Mouse (Mus musculus) hindbrain, embryonic 11.5 days (tissue): ENCODE results near the gene Tnfrsf23. TPM values are rescaled to one million over a fixed set of nuclear protein-coding genes. Genes with fewer than 3 reads are reported as not detected.

ENCODE experiments used
- ATAC-seq: fragments of 200-750 bp; cut with Nextera tagmentation; 2 replicates; pipeline ENCODE4 v1.8.0; 2017; ENCODE audit warnings: mild to moderate bottlenecking, moderate TSS enrichment, moderate library complexity; ENCODE audit not compliant: low FRiP score
- DNase-seq: peaks from one replicate; pipeline ENCODE4 v3.0.0-alpha.2; 2015; ENCODE audit warnings: low spot score
- H3K27ac ChIP-seq: fragments of 300-500 bp; sonication (generic); 2 replicates; pipeline ENCODE4 v1.5.1; 2014; ENCODE audit warnings: mild to moderate bottlenecking, low read depth, low read length
- H3K27me3 ChIP-seq: fragments of 300-500 bp; sonication (generic); 2 replicates; pipeline ENCODE4 v1.6.1; 2014; ENCODE audit warnings: mild to moderate bottlenecking, low read length, moderate library complexity, mixed read lengths; ENCODE audit not compliant: control insufficient read depth, insufficient read depth
- H3K36me3 ChIP-seq: fragments of 300-500 bp; sonication (generic); 2 replicates; pipeline ENCODE4 v1.6.1; 2014; ENCODE audit warnings: mild to moderate bottlenecking, low read length, moderate library complexity, mixed read lengths; ENCODE audit not compliant: control insufficient read depth, insufficient read depth
- H3K4me1 ChIP-seq: fragments of 300-500 bp; sonication (generic); replicated peaks from 2 replicates; pipeline ENCODE4 v1.6.1; 2014; ENCODE audit warnings: low read length, mixed read lengths; ENCODE audit not compliant: control insufficient read depth, insufficient read depth
- H3K4me2 ChIP-seq: fragments of 300-500 bp; sonication (generic); replicated peaks from 2 replicates; pipeline ENCODE4 v1.6.1; 2014; ENCODE audit warnings: mild to moderate bottlenecking, low read depth, low read length
- H3K4me3 ChIP-seq: fragments of 300-500 bp; sonication (generic); 2 replicates; pipeline ENCODE4 v1.5.1; 2014; ENCODE audit warnings: low read depth, low read length
- H3K9ac ChIP-seq: fragments of 300-500 bp; sonication (generic); 2 replicates; pipeline ENCODE4 v1.6.1; 2014; ENCODE audit warnings: low read depth, low read length
- H3K9me3 ChIP-seq: fragments of 300-500 bp; sonication (generic); 2 replicates; pipeline ENCODE4 v1.6.1; 2016; ENCODE audit warnings: low read length; ENCODE audit not compliant: control insufficient read depth
- WGBS: fragments of 180-500 bp; shearing (Covaris S2); extraction: QIAGEN DNeasy Blood & Tissue Kit; methylation state at CpG from one replicate; pipeline ENCODE4 v1.1.7; 2014; 5-methylcytosine and 5-hydroxymethylcytosine counted together
- polyA plus RNA-seq: library from polyadenylated mRNA; unstranded; fragments of >200 nt; fragmentation: Nextera tagmentation; extraction: Ambion mirVana; gene quantifications from 2 replicates; pipeline ENCODE4 v1.2.1, GENCODE M21; 2014

Tnfrsf23 gene
- polyA plus RNA-seq, 1 experiment from 2014 or later = 0.40 TPM

DNA sequence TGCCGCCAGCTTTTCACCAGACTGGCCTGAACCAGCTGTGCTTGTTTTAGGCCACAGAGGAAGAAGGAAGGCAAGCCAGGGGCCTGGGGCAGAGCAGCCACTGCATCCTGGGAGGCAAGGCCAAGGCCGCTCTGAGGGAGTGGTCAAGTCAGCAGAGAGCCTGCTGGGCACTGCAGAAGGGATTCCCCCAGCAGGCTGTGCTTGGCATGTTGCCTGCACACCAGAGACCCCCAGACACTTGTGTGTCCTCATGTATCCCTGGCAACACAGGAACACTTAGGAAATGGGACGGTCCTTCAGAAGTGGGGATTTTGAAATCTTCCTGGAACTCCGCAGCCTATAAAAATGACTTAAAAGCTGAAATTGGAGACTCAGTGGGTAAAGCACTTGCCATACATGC lies 26.4 kb upstream of the Tnfrsf23 start:
- no peaks in the 10 kb centered on the region for H3K27me3 ChIP-seq
- no peak for DNase-seq

DNA sequence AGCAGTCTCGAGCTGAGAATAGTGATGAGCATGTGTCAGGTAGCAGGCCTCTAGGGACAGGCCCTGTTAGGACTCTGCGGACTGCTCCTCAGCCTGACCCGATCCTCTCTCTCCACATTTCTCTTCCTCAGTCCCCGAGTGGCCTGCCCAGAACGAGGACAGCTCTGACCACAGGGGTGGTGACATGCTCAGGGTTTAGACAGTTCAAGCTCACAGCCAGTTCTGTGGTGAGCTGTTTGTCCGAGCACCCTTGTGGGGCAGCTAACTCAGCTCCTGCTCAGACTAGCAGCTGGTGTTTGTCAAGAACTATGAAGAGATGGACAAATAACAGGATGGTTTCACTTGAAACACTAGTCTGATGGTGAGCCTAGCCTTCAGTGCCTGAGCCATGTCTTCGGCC lies 25.7 kb upstream of the Tnfrsf23 start:
- no peak for ATAC-seq
- Histone ChIP-seq H3K36me3 (no peaks in the 10 kb centered on the region), H3K27ac (no peak overlapping the region), H3K4me1 (no peaks in the 10 kb centered on the region), H3K4me2 (no peak overlapping the region), H3K9me3 (no peaks in the 10 kb centered on the region), H3K9ac (no peak overlapping the region), H3K27me3 (no peaks in the 10 kb centered on the region), H3K4me3 (no peak overlapping the region)
- no peak for DNase-seq
- 64% methylated on average over 7 of the region's 7 CpGs for WGBS

More for the DNA sequence above, 26.4 kb upstream of the Tnfrsf23 start:
- H3K4me2 ChIP-seq = no peak overlapping the region
- no peak overlapping the region for H3K4me3 ChIP-seq
- no peaks in the 10 kb centered on the region for H3K9me3 ChIP-seq
- H3K27ac ChIP-seq = no peak overlapping the region
- H3K9ac ChIP-seq = no peak overlapping the region
- no peaks in the 10 kb centered on the region for H3K4me1 ChIP-seq
- no peak for ATAC-seq
- H3K36me3 ChIP-seq = no peaks in the 10 kb centered on the region
- WGBS = 84% methylated on average over 4 of the region's 4 CpGs

DNA sequence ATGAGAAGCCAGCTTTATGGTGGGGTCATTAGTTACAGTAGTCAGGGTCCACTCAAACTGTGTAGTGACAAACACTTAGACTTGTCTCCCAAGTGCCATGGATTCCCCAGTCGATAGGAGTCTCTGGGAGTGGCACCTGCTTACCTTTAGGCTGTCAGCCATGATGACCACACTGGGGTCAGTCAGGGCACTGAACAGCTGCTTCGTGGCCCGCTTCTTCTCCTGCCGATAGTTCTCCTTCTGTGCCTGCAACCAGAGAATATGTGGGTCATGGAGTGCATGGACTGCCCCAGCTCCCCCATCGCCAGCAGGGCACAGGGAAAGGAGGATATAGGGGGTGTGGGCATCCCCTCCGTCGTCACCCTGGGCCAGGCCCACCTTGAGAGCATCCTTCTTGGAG lies 23.7 kb upstream of the Tnfrsf23 start:
- 89% methylated on average over 7 of the region's 7 CpGs for WGBS
- no peaks in the 10 kb centered on the region for H3K27me3 ChIP-seq
- DNase-seq (no peak), ATAC-seq (no peak)
- H3K4me1 ChIP-seq = no peaks in the 10 kb centered on the region
- H3K9me3 ChIP-seq = no peaks in the 10 kb centered on the region
- no peak overlapping the region for H3K4me2 ChIP-seq
- H3K9ac ChIP-seq = no peak overlapping the region
- no peaks in the 10 kb centered on the region for H3K36me3 ChIP-seq
- H3K27ac ChIP-seq = no peak overlapping the region
- no peak overlapping the region for H3K4me3 ChIP-seq

DNA sequence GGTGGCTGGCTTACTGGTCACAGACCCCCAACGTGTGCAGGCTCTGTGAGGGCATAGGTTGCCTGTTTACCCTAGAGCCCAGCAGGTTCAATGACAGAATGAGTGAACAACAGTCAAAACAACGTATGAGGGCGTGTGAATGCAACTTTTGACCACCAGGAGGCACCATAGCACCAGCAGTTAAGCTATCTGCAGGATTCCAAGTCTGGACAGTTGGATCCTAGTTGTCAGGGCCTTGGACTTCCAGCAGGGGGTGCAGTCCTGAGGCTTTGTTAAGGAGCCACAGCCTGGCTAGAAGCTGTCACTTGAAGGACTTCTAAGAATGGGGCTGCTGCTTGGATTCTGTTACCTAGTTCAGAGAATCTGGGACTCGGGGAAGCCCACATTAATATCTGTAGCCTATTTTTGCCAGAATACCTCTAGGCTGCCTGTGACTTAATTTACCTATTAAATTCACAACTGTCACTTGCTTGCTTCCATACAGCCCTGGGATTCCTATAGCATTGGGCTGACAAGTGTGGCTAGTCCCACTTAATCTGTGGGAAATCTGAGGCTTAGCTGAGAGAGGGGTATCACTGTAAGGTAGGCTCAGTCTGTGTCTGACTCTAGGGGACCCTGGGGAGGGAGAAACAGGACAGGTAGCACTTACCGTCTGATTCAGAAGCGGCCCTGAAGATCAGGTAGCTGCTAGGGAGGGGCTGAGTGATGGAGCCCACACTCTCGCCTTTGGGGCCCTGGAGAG lies 21.2 kb upstream of the Tnfrsf23 start:
- Histone ChIP-seq H3K9ac (no peak overlapping the region), H3K27me3 (no peaks in the 10 kb centered on the region), H3K9me3 (no peaks in the 10 kb centered on the region), H3K4me1 (no peaks in the 10 kb centered on the region), H3K36me3 (no peaks in the 10 kb centered on the region), H3K27ac (no peak overlapping the region), H3K4me3 (no peak overlapping the region), H3K4me2 (no peak overlapping the region)
- WGBS = 42% methylated on average over 7 of the region's 7 CpGs
- peak; percentile 66 for ATAC-seq
- DNase-seq = peak; percentile 97

DNA sequence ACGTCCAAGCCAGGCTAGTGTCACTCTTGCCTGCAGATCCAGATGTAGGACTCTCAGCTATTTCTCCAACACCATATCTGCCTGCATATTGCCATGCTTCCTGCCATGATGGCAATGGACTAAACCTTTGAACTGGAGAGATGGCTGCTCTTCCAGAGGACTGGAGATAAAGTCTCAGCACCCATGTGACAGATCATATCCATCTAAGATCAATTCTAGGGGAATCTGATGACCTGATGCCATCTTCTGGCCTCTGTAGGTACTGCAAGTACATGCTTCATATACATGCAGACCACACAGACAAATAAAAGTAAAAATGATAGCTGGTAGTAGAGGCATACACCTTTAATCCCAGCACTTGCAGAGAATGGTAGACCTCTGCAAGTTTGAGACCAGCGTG lies 10.5 kb upstream of the Tnfrsf23 start:
- Histone ChIP-seq H3K9ac (no peak overlapping the region), H3K4me2 (no peak overlapping the region), H3K36me3 (peaks cover 3% of the 10 kb centered on the region; the same call in 1 of the 2 replicates), H3K4me1 (no peaks in the 10 kb centered on the region), H3K9me3 (no peaks in the 10 kb centered on the region; the same call in 1 of the 2 replicates), H3K27me3 (no peaks in the 10 kb centered on the region), H3K27ac (no peak overlapping the region), H3K4me3 (no peak overlapping the region)
- 68% methylated on average over 2 of the region's 2 CpGs for WGBS
- ATAC-seq (no peak), DNase-seq (peak; percentile 41)

DNA sequence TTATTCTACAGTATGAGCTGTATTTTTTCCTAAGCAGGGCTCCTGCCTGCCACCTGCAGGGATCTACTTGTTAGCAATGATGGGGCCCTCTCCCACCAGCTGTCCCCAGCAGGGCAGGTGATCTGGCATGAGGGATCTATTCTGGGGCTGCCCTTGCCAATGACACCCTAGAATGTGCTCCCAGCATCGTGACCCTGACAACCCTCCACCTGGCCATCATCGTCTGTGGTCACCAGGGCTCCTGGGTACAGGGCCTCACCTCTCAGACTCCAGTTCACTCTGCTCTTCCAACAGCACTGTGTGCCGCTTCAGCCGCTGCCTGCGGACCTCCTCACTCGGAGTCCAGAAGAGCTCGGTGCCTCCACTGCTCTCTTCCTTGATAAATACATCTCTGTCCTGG lies 8.9 kb upstream of the Tnfrsf23 start:
- Histone ChIP-seq H3K9me3 (no peaks in the 10 kb centered on the region; the same call in 1 of the 2 replicates), H3K9ac (no peak overlapping the region), H3K27ac (no peak overlapping the region), H3K4me3 (no peak overlapping the region), H3K4me1 (no peaks in the 10 kb centered on the region), H3K27me3 (no peaks in the 10 kb centered on the region), H3K36me3 (peaks cover 3% of the 10 kb centered on the region; the same call in 1 of the 2 replicates), H3K4me2 (no peak overlapping the region)
- ATAC-seq = no peak
- DNase-seq = no peak
- WGBS = 89% methylated on average over 7 of the region's 7 CpGs

DNA sequence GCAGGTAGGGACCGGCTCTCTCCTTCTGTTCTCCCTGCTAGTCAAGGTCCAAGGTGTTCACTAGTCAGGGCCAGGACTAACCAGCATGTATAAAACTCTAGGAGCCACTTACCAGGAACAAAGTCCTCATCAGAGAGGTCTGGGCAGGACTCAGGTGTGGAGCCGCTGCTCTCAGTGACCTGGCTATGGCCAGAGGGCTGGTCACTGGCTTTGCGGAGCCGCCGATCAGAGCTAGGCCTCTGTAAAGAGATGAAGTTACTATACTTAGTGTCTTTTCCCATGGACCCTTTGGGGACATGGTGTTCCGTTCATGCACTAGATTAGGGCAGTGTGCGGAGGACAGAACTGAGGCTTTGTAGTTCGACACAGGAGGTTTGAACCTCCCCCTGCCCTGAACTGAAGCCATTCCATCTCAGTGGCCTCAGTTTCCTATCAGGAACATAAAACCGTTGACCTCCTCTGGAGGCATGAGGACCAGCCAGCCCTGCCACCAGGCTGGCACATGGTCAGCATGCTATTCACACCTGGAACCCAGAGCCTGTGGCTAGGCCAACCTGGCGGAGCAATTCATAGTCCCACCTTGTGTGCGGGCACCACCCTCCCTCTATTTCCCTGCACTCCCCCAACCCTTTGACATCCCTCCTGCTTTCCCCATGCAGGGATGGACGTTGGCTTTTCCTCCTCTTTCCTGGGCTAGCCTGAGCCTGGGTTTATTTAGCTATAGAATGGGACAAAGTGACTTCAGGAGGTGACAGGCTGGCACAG lies 7.3 kb upstream of the Tnfrsf23 start:
- Histone ChIP-seq H3K9me3 (no peaks in the 10 kb centered on the region; the same call in 1 of the 2 replicates), H3K36me3 (peaks cover 3% of the 10 kb centered on the region; the same call in 1 of the 2 replicates), H3K4me1 (no peaks in the 10 kb centered on the region), H3K9ac (no peak overlapping the region), H3K4me3 (no peak overlapping the region), H3K27me3 (no peaks in the 10 kb centered on the region), H3K4me2 (no peak overlapping the region), H3K27ac (no peak overlapping the region)
- ATAC-seq (no peak), DNase-seq (no peak)
- WGBS = 89% methylated on average over 12 of the region's 12 CpGs

DNA sequence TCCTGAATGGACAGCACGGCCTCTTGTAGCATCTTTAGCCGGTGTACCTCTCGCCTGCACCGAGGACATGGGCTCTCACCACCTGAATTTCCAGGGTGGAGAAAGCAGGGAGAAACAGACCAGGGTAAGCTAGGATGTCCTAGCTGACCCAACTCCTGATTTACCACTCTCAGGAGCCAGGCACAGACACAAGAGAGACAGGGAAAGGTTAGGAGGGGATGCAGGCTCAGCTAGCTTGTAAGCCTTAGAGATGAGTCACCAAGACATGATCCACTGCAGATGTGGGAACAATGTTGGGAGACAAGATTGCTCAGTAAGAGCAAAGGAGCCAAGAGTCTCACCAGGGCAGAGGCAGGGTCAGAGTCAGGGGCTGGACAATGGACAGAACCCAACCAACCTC lies 6.2 kb upstream of the Tnfrsf23 start:
- Histone ChIP-seq H3K4me3 (no peak overlapping the region), H3K4me2 (no peak overlapping the region), H3K27ac (no peak overlapping the region), H3K4me1 (no peaks in the 10 kb centered on the region), H3K9me3 (no peaks in the 10 kb centered on the region; the same call in 1 of the 2 replicates), H3K36me3 (peaks cover 3% of the 10 kb centered on the region; the same call in 1 of the 2 replicates), H3K9ac (no peak overlapping the region), H3K27me3 (no peaks in the 10 kb centered on the region)
- no peak for DNase-seq
- 93% methylated on average over 4 of the region's 4 CpGs for WGBS
- ATAC-seq = no peak
